Mouse (Mus musculus) lung, postnatal 4 days (tissue): ENCODE measurements around the gene Upf2.
"Not testable (repeated sequence)": the region's sequence is repeated elsewhere in the genome, so short reads cannot be mapped to it uniquely, and the experiment has no call there.

Experiments used
- DNase-seq, 2 experiments: peaks; one replicate each; pipeline ENCODE4 v3.0.0; 2021

Gene Upf2

GRCm38 (mm10) chr2:5950766-5951595 lies at the start of gene Upf2:
Gene Upf2 (plus strand): TSS chr2:5951469.
- DNase-seq, result peak; percentile 95 to 96

DNA sequence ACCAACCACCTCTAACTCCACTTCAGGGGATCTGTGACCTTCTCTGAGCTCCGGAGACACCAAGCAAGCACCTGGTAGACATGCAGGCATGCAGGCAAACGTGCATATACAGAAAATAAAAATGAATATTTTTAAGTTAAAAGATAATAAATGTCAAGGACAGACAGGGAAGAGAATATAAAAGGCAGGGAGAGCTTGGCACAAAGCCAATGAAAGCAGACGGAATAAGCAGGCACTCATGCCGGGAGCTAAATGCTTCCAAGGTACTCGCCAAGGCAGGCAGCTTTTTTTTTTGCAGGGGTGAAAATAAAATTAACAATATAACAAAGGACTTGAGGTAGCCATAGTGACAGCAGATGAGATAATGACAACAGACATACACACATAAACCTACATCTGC lies 45.2 kb upstream of the Upf2 start:
- no peak for DNase-seq

DNA sequence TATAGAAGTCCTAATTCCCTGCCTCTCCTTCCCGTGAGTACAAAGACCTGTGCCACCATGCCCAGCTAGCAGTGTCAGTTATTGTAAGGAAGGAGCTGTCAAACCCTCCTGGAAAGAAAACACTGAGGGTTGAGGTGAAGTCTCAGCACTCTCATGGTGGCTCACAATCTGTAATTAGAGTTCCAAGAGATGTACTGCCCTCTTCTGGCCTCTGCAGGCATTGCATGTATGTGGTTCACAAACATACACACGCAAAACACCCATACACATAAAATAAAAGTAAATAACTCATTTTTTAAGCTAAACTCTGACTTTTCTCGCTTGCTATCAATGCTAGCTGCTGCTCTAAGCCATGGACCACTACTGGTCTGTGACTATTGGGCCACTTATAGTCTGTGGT lies 44.6 kb upstream of the Upf2 start:
- peak in 1 of 2 experiments; percentile 49 for DNase-seq

- no peak for DNase-seq
Observed at GRCm38 (mm10) chr2:5911282-5911965, 39.8 kb upstream of the Upf2 start.

DNA sequence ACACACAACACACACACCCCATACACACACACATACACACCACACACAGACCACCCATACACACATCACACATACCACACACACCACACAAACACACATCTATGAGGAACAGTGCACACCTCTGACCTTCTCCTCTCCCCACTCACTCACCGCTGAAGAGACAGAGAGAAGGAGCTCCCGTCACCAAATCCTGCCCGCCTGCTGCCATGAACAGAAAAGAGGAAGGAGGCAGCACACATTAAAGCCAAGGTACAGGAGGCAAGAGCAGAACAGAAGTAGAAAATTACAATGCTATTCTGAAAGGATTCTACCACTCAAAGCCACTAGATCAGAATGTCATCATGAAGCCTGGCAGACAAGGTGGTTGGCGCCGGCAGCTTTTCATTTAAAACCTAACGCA lies 28.4 kb upstream of the Upf2 start:
- DNase-seq, result no peak

DNA sequence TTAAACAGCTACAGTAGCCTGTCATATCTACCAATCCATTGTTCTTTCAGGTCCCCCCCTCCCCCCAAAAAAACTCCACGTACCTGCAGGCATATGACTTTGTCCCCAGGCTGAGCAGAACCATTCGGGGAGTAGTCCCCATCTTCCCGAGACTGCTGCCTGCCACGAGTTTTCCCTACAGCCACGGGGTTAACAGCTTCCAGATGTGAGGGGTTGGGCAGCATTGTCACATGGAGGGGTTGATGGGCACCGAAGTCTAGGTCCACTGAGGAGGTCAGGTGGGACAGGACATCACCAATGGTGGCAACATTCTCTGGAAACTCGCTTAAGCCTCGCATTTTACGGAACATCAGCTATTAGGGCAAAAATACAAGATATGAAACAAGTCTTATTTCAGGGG lies 27.5 kb upstream of the Upf2 start:
- DNase-seq, result no peak

DNA sequence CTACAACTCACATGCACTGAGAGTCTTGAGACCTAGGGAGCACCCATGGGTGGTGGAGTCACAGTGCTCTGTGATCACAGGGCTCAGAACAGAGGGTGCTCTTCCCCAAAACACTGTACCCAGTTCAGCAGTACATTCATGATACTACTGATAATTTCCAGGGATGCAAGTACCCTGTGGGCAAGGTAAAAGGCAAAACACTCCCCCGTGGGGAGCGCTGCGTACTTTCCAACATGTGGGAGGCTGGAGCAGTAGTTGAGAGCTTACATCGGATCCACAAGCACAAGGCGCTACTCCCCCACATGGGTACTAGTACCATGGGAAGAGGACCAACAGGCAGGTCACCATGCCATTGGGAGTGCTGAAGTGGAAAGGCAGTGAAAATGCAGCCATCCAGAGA lies 23.8 kb upstream of the Upf2 start:
- DNase-seq, result no peak

- DNase-seq, result no peak
Observed at GRCm38 (mm10) chr2:5929793-5930192, 21.5 kb upstream of the Upf2 start.

- no peak for DNase-seq
Observed at GRCm38 (mm10) chr2:5930291-5931054, 20.8 kb upstream of the Upf2 start.

DNA sequence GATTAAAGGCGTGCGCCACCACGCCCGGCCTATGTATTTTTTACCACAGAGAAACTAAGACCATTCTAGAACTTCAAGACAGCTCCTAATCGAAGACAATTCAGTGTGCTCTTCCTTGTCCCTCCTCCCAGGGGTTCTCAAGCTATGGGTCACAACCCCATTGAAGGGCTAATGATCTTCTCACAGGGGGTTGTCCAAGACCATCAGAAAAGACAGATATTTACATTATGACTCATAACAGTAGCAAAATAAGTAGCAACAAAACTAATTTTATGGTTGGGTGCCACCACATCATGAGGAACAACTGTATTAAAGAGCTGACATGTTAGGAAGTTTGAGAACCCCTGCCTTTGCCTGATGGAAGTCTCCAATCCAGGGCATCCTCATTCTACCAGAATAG lies 19.3 kb upstream of the Upf2 start:
- no peak for DNase-seq

GRCm38 (mm10) chr2:5934936-5935335 lies 16.3 kb upstream of the Upf2 start:
- DNase-seq, result no peak

- DNase-seq, result no peak
Observed at GRCm38 (mm10) chr2:5936068-5936467, 15.2 kb upstream of the Upf2 start.

GRCm38 (mm10) chr2:5936550-5936949 lies 14.7 kb upstream of the Upf2 start:
- DNase-seq, result no peak

GRCm38 (mm10) chr2:5939319-5939718 lies 11.9 kb upstream of the Upf2 start:
- DNase-seq, result no peak

DNA sequence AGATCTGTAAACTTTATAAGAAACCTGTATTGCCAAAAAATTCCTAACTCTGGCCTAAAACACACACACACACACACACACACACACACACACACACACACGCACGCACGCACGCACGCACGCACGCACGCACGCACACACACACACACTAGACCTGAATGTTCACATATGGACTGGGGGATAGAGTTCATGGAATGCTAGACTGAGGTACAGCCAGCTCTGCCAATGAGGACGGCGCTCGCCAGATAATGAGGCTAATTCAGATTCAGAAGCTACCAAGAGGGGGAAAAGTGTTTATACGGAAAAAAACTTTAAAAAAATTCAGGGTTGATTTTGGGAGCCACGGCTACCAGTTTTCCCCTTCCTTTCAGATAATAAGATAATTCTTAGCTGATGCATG lies 11.4 kb upstream of the Upf2 start:
- no peak for DNase-seq

DNA sequence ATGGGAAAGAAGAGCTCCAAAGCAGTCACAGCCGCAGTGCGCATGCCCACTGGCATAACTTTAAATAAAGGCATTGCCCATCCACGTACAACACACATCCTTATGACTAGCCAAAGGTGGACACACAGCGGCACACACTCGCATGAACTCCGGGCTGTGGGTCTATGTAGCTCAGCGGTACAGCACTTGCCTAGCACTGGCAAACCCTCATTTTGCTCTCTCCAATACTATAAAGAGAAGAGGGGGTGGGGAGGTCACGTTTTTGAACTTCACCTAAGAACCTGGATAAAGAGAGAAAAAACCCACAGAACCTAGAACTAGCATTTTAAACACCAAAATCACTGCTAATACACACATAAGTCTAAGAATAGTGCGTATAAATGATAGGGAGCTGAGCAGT lies 10.3 kb upstream of the Upf2 start:
- DNase-seq, result no peak

GRCm38 (mm10) chr2:5941861-5942415 lies 9.3 kb upstream of the Upf2 start:
- no peak for DNase-seq

DNA sequence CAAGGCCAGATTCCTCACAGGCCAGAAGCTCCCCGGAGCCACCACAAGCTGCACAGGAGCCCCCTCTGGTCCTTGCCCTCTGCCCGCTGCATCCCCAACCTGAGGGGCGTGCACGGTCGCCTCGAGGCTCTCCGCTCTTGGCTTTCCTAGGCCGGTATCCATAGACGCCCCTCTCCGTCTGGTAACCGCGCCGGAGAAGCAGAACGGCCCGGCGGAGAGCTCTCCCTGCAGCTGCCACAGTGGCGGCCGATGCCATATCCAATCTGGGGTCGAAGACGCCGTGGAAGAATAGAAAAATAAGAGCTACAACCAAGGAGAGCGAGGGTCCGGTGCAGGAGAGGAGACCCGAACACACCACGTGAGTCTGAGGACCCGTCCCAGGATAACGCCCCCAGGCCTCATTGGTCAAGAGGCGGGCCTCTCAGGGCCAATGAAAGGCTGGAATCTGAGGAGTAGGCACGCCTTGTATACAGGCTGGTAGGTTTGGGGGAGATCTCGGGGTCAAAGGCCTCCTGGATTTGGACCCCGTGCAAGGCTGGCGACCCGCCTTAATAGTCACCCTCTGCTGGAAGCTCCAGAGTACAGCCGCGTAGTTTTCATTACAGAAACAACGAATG lies 8.7 kb upstream of the Upf2 start, which contains the start of gene Dhtkd1:
TSS of gene Dhtkd1 (minus strand) at position 377 of the 617 bp plus-strand sequence.
- DNase-seq, result peak; percentile 47 to 57

GRCm38 (mm10) chr2:5943071-5943470 lies 8.2 kb upstream of the Upf2 start:
- DNase-seq, result no peak

DNA sequence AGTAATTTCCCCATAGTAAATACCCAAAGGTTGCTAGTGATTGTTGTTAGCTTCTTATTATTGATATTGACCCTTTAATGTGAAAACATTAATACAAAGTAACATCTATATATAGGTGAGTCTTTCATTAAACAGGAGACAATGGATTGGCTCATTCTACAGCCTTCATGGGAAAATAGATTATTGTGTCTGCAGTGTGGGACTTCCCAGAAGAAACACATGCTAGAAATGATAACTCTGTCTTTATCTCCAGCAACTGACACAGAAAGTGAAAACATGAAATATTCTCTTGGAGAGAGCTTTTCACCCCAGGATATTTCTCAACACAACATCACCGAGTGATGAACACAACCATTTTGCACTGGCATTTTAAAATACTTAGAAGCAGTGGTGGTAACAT lies 5.6 kb upstream of the Upf2 start:
- DNase-seq, result no peak

DNA sequence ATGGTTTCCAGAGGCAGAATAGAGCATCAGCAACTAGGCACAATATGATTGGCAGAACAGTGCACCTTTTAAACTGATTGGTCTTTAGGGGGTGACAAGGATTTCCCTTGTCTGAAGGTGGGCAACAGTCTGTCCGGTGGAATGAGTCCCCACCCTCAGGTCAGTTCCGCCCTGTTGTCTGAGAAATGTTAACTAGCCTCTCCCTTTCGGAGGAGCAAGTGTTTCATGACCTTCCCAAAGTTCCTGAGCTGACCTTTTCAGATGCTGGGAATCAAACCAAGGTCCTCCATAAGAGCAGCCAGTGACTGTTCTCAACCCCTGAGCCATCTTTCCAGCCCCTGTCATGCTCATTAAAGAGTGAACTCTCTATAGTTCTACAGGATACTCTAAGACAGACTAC lies 4.4 kb upstream of the Upf2 start:
- DNase-seq, result no peak

DNA sequence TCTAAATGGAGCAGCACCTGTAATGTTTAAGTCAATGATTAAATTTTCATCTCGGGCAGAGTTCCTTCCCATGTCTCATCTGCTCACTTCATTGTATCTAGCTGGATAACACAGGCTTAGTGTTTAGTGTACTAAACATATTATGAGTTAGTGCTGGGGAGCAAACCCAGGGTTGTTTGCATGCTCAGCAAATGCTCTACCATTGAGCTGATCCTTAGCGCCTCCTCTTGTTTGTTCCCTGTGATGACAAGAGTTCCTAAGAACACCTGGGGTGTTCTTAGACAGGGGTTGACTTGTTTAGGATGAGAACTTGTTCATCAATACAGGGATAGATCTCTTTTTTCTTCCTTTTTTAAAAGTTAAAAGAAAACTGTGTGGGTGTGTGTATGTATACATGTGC lies 2.3 kb upstream of the Upf2 start:
- DNase-seq, result no peak

- not testable (repeated sequence) for DNase-seq
Observed at GRCm38 (mm10) chr2:5949821-5950220, 1.4 kb upstream of the Upf2 start.
